Mouse (Mus musculus): ENCODE results near the gene Ccdc36. TPM values are rescaled to one million over a fixed set of nuclear protein-coding genes. Genes with fewer than 3 reads are reported as not detected.

Ccdc36 gene
- polyA plus RNA-seq, 2 experiments from 2014 or later, result 0.11 TPM; not detected in 1

Other genes starting within 250 kb of the Ccdc36 start
- under 1 TPM; 0.10 to 0.23 TPM for gene Bsn, start 238.1 kb downstream of the Ccdc36 start, polyA plus RNA-seq (2017; shearing (Covaris generic))
- gene Dag1, start 164.5 kb downstream of the Ccdc36 start, polyA plus RNA-seq (2017; shearing (Covaris generic)), result 1 to 10 TPM; 2.6 to 5.6 TPM
- 1 to 10 TPM; 2.6 to 6.1 TPM for gene Nicn1, start 138.1 kb downstream of the Ccdc36 start, polyA plus RNA-seq (2017; shearing (Covaris generic))
- 1 to 10 TPM; 1.4 to 2.0 TPM for gene Amt, start 131.6 kb downstream of the Ccdc36 start, polyA plus RNA-seq (2017; shearing (Covaris generic))
- gene Rhoa, start 122.4 kb downstream of the Ccdc36 start, polyA plus RNA-seq (2017; shearing (Covaris generic)), result 100 to 1,000 TPM; 319 to 423 TPM
- 10 to 100 TPM; 14.8 to 22.7 TPM for gene Tcta, start 122.3 kb downstream of the Ccdc36 start, polyA plus RNA-seq (2017; shearing (Covaris generic))
- gene Gpx1, start 89.6 kb downstream of the Ccdc36 start, polyA plus RNA-seq (2017; shearing (Covaris generic)), result 100 to 1,000 TPM; 464 to 565 TPM
- gene Usp4, start 80.6 kb downstream of the Ccdc36 start, polyA plus RNA-seq (2017; shearing (Covaris generic)), result 100 to 1,000 TPM; 102 to 155 TPM
- 1 to 10 TPM in 1 of 2 experiments, not detected in 1; 1.6 TPM for gene 1700102P08Rik, start 35.7 kb downstream of the Ccdc36 start, polyA plus RNA-seq (2017; shearing (Covaris generic))
- gene BC048562, start 8.0 kb upstream of the Ccdc36 start, polyA plus RNA-seq (2017; shearing (Covaris generic)), result not detected
- gene Ccdc71, start 32.0 kb upstream of the Ccdc36 start, polyA plus RNA-seq (2017; shearing (Covaris generic)), result 10 to 100 TPM; 29.9 to 39.2 TPM
- gene Klhdc8b, start 33.1 kb upstream of the Ccdc36 start, polyA plus RNA-seq (2017; shearing (Covaris generic)), result 1 to 10 TPM; 1.6 to 2.2 TPM
- under 1 TPM; 0.10 to 0.13 TPM for gene Lamb2, start 51.3 kb upstream of the Ccdc36 start, polyA plus RNA-seq (2017; shearing (Covaris generic))
- 10 to 100 TPM; 15.1 to 16.6 TPM for gene Usp19, start 62.1 kb upstream of the Ccdc36 start, polyA plus RNA-seq (2017; shearing (Covaris generic))
- 100 to 1,000 TPM; 132 to 223 TPM for gene Qars, start 79.2 kb upstream of the Ccdc36 start, polyA plus RNA-seq (2017; shearing (Covaris generic))
- gene Qrich1, start 88.3 kb upstream of the Ccdc36 start, polyA plus RNA-seq (2017; shearing (Covaris generic)), result 10 to 100 TPM; 77.2 to 91.3 TPM
- 100 to 1,000 TPM; 155 to 180 TPM for gene Impdh2, start 131.8 kb upstream of the Ccdc36 start, polyA plus RNA-seq (2017; shearing (Covaris generic))
- 10 to 100 TPM; 48.0 to 61.4 TPM for gene Ndufaf3, start 138.9 kb upstream of the Ccdc36 start, polyA plus RNA-seq (2017; shearing (Covaris generic))
- gene Dalrd3, start 141.4 kb upstream of the Ccdc36 start, polyA plus RNA-seq (2017; shearing (Covaris generic)), result 10 to 100 TPM; 65.5 to 75.7 TPM
- 10 to 100 TPM; 29.8 to 56.5 TPM for gene Wdr6, start 150.3 kb upstream of the Ccdc36 start, polyA plus RNA-seq (2017; shearing (Covaris generic))
- 10 to 100 TPM in 1 of 2 experiments, 1 to 10 TPM in 1; 7.8 to 15.5 TPM for gene P4htm, start 169.2 kb upstream of the Ccdc36 start, polyA plus RNA-seq (2017; shearing (Covaris generic))
- 10 to 100 TPM; 61.3 to 92.7 TPM for gene Arih2, start 220.9 kb upstream of the Ccdc36 start, polyA plus RNA-seq (2017; shearing (Covaris generic))
- 10 to 100 TPM; 40.4 to 61.1 TPM for gene Slc25a20, start 233.6 kb upstream of the Ccdc36 start, polyA plus RNA-seq (2017; shearing (Covaris generic))

Data from CD4-positive, CD25-positive, alpha-beta regulatory T cell, adult 4 months (primary cell).